Mouse (Mus musculus) hindbrain, postnatal 0 days (tissue): ENCODE measurements around the gene Ripor1. TPM values are rescaled to one million over a fixed set of nuclear protein-coding genes. Genes with fewer than 3 reads are reported as not detected.

Source experiments
- ATAC-seq: fragments of 200-750 bp; cut with Nextera tagmentation; 2 replicates; pipeline ENCODE4 v1.8.0; 2017; ENCODE audit warnings: mild to moderate bottlenecking, moderate TSS enrichment, moderate library complexity
- DNase-seq: peaks from one replicate; pipeline ENCODE4 v3.0.0-alpha.2; 2015; ENCODE audit warnings: low spot score
- H3K27ac ChIP-seq: fragments of 300-500 bp; sonication (generic); 2 replicates; pipeline ENCODE4 v1.5.1; 2014; ENCODE audit warnings: mild to moderate bottlenecking
- H3K27me3 ChIP-seq: fragments of 300-500 bp; sonication (generic); 2 replicates; pipeline ENCODE4 v1.6.1; 2014; ENCODE audit warnings: low read length, mixed read lengths; ENCODE audit not compliant: insufficient read depth
- H3K36me3 ChIP-seq: fragments of 300-500 bp; sonication (generic); 2 replicates; pipeline ENCODE4 v1.6.1; 2014; ENCODE audit warnings: low read length, mixed read lengths; ENCODE audit not compliant: insufficient read depth
- H3K4me1 ChIP-seq: fragments of 300-500 bp; sonication (generic); 2 replicates; pipeline ENCODE4 v1.6.1; 2014; ENCODE audit warnings: antibody characterized with exemption, low read length, mixed read lengths; ENCODE audit not compliant: insufficient read depth
- H3K4me2 ChIP-seq: fragments of 300-500 bp; sonication (generic); 2 replicates; pipeline ENCODE4 v1.6.1; 2014; ENCODE audit warnings: low read depth, mild to moderate bottlenecking, low read length, moderate library complexity, mixed read lengths
- H3K4me3 ChIP-seq: fragments of 300-500 bp; sonication (generic); 2 replicates; pipeline ENCODE4 v1.5.1; 2014; ENCODE audit warnings: low read length
- H3K9ac ChIP-seq: fragments of 300-500 bp; sonication (generic); replicated peaks from 2 replicates; pipeline ENCODE4 v1.6.1; 2014; ENCODE audit warnings: mild to moderate bottlenecking, low read length, moderate library complexity, mixed read lengths
- H3K9me3 ChIP-seq: fragments of 300-500 bp; sonication (generic); 2 replicates; pipeline ENCODE4 v1.6.1; 2016; ENCODE audit warnings: low read length, mixed read lengths
- CTCF ChIP-seq: IDR thresholded peaks from 2 replicates; pipeline ENCODE4 v1.5.1; 2016; ENCODE audit warnings: antibody characterized with exemption, control low read depth, low read depth
- WGBS: fragments of 180-500 bp; shearing (Covaris S2); extraction: QIAGEN DNeasy Blood & Tissue Kit; methylation state at CpG from one replicate; pipeline ENCODE4 v1.1.7; 2014; 5-methylcytosine and 5-hydroxymethylcytosine counted together
- microRNA counts: library from miRNA; unstranded; fragments of <30 nt; microRNA quantifications from one replicate; lab custom pipeline; 2015
- microRNA-seq, 2 experiments: library from miRNA; unstranded; fragments of <30 nt; microRNA quantifications; one replicate each; pipeline ENCODE4; 2016
- polyA plus RNA-seq: library from polyadenylated mRNA; unstranded; fragments of >200 nt; fragmentation: Nextera tagmentation; extraction: Ambion mirVana; gene quantifications from 2 replicates; pipeline ENCODE4 v1.2.1, GENCODE M21; 2015
- total RNA-seq: library from RNA; depleted of rRNA; stranded (reverse); fragments of >200 nt; gene quantifications from 2 replicates; pipeline ENCODE4 v1.2.3, GENCODE M21; 2014; rRNA removed

The Ripor1 gene
- total and polyA plus RNA-seq, 2 experiments from 2014 or later = 14.4 to 28.7 TPM

DNA sequence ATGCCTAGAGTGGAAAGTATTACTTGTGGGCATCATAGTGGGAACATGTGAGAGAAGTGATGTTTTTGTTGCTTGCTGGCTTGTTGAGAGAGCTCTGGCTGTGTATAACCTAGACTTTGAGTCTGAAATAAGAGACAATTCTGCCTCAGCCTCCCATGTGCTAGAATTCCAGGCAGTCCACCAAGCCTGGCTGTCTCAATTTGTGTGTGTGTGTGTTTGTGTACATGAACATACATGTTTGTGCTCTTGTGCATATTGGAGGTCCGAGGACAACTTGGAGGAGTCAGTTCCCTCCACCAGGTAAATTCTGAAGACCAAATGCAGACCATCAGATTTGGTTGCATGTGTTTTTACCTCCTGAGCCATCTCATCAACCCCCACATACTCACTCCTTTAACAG lies 40.1 kb downstream of the Ripor1 start:
- Histone ChIP-seq H3K4me2 (no peak overlapping the region), H3K4me3 (no peak overlapping the region), H3K4me1 (no peaks in the 10 kb centered on the region), H3K9me3 (no peaks in the 10 kb centered on the region), H3K27ac (no peak overlapping the region), H3K27me3 (no peaks in the 10 kb centered on the region), H3K9ac (no peak overlapping the region), H3K36me3 (no peaks in the 10 kb centered on the region; the same call in 1 of the 2 replicates)
- no peak for DNase-seq
- no peak for TF ChIP-seq CTCF
- 96% methylated on average over 1 of the region's 1 CpGs for WGBS
- ATAC-seq = no peak

- Histone ChIP-seq H3K27ac (no peak overlapping the region), H3K36me3 (peaks cover 5% of the 10 kb centered on the region; the same call in 1 of the 2 replicates), H3K4me1 (no peaks in the 10 kb centered on the region), H3K27me3 (no peaks in the 10 kb centered on the region), H3K4me2 (no peak overlapping the region), H3K9me3 (no peaks in the 10 kb centered on the region), H3K9ac (no peak overlapping the region), H3K4me3 (no peak overlapping the region)
- ATAC-seq = no peak
- TF ChIP-seq CTCF = no peak
- DNase-seq = no peak
- 95% methylated on average over 1 of the region's 1 CpGs for WGBS
Measured at GRCm38 (mm10) chr8:105648929-105649328, 43.9 kb downstream of the Ripor1 start.

DNA sequence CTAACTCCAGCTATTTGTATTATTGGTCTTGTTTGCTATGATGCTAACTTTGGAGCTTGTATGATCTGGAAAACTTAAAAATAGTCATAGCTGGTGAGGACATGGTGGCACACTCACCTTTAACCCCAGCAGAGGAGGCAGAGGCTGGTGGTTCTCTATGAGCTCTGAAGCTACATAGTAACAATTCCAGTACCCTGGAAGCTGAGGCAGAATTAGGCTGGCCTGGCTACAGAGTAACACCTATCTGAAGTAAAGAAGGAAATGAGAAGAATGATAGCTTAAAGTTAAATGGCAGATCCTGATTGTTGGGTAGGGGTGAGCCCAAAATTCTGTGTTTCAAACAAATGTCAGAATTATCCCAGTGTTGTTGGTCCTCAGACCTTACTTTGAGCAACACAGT lies 52.6 kb downstream of the Ripor1 start:
- no peak overlapping the region for H3K4me2 ChIP-seq
- ATAC-seq = no peak
- H3K36me3 ChIP-seq = 0 out of 2 replicates have a peak, but pooled peaks cover 5% of the 10 kb centered on the region
- H3K27ac ChIP-seq = no peak overlapping the region
- TF ChIP-seq CTCF = no peak
- no peak overlapping the region for H3K9ac ChIP-seq
- H3K4me1 ChIP-seq = no peaks in the 10 kb centered on the region
- no peaks in the 10 kb centered on the region for H3K9me3 ChIP-seq
- no peak for DNase-seq
- H3K27me3 ChIP-seq = no peaks in the 10 kb centered on the region
- no peak overlapping the region for H3K4me3 ChIP-seq

DNA sequence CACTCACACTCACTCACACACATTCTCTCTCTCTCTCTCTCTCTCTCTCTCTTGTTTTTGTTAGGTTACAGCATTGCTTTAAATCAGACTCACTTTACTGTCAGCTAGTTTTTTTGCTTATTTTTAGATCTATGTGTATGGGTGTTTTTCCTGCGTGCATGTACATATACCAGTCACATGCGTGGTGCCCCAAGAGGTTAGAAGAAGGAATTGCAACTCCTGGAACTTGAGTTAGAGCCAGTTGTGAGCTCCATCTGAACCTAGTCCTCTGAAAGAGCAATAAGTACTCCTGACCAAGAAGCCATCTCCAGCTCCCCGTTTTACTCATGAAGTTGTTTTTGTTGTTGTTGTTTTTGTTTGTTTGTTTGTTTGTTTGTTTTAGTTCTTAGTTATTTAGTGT lies 56.1 kb downstream of the Ripor1 start:
- 82% methylated on average over 3 of the region's 3 CpGs for WGBS
- no peak for ATAC-seq
- Histone ChIP-seq H3K27me3 (no peaks in the 10 kb centered on the region), H3K9ac (no peak overlapping the region), H3K4me3 (no peak overlapping the region), H3K4me1 (no peaks in the 10 kb centered on the region), H3K27ac (no peak overlapping the region), H3K36me3 (peaks cover 14% of the 10 kb centered on the region), H3K4me2 (no peak overlapping the region), H3K9me3 (no peaks in the 10 kb centered on the region)
- DNase-seq = peak; percentile 68
- TF ChIP-seq CTCF = peak; percentile 64

MicroRNA genes within 50 kb of the gene (microRNA counts, 519-probe panel; counts per million panel counts)
- not detected for microRNA mmu-miR-1966 (lab: Ali Mortazavi, UCI)

Small RNAs within 50 kb of the gene (microRNA-seq; reads per million reads assigned to microRNA genes)
- gene Mir1966 = 0 to 0.72 reads per million in 2 experiments

Other genes starting within 250 kb of the Ripor1 start
- gene Plekhg4, start 232.0 kb upstream of the Ripor1 start, total RNA-seq = 6.3 and 7.3 TPM in 2 replicates
- gene Plekhg4, start 232.0 kb upstream of the Ripor1 start, polyA plus RNA-seq = 1.3 and 1.6 TPM in 2 replicates
- gene Kctd19, start 191.8 kb upstream of the Ripor1 start, total RNA-seq = 0.11 and 0.16 TPM in 2 replicates
- gene Kctd19, start 191.8 kb upstream of the Ripor1 start, polyA plus RNA-seq = 0.09 and 0.15 TPM in 2 replicates
- gene Lrrc36, start 191.7 kb upstream of the Ripor1 start, total RNA-seq = 0.68 and 1.7 TPM in 2 replicates
- 0.50 and 0.66 TPM in 2 replicates for gene Lrrc36, start 191.7 kb upstream of the Ripor1 start, polyA plus RNA-seq
- 106 and 108 TPM in 2 replicates for gene Tppp3, start 133.7 kb upstream of the Ripor1 start, total RNA-seq
- 197 and 201 TPM in 2 replicates for gene Tppp3, start 133.7 kb upstream of the Ripor1 start, polyA plus RNA-seq
- gene Zdhhc1, start 108.4 kb upstream of the Ripor1 start, total RNA-seq = 49.3 and 54.2 TPM in 2 replicates
- gene Zdhhc1, start 108.4 kb upstream of the Ripor1 start, polyA plus RNA-seq = 31.3 and 34.7 TPM in 2 replicates
- gene Hsd11b2, start 86.5 kb upstream of the Ripor1 start, total RNA-seq = 6.1 and 9.9 TPM in 2 replicates
- gene Hsd11b2, start 86.5 kb upstream of the Ripor1 start, polyA plus RNA-seq = 6.3 and 7.4 TPM in 2 replicates
- gene Atp6v0d1, start 39.2 kb upstream of the Ripor1 start, total RNA-seq = 231 and 249 TPM in 2 replicates
- 271 and 289 TPM in 2 replicates for gene Atp6v0d1, start 39.2 kb upstream of the Ripor1 start, polyA plus RNA-seq
- gene Ctcf, start 31.3 kb downstream of the Ripor1 start, total RNA-seq = 27.4 and 35.9 TPM in 2 replicates
- 87.4 and 88.1 TPM in 2 replicates for gene Ctcf, start 31.3 kb downstream of the Ripor1 start, polyA plus RNA-seq
- gene Agrp, start 32.1 kb downstream of the Ripor1 start, total RNA-seq = 2.1 TPM in 1 of 2 replicates, not detected in the other
- 1.3 and 1.4 TPM in 2 replicates for gene Agrp, start 32.1 kb downstream of the Ripor1 start, polyA plus RNA-seq
- gene Carmil2, start 81.0 kb downstream of the Ripor1 start, total RNA-seq = 1.8 and 6.0 TPM in 2 replicates
- gene Carmil2, start 81.0 kb downstream of the Ripor1 start, polyA plus RNA-seq = 29.1 and 30.5 TPM in 2 replicates
- gene Acd, start 95.8 kb downstream of the Ripor1 start, total RNA-seq = 25.8 and 39.3 TPM in 2 replicates
- gene Acd, start 95.8 kb downstream of the Ripor1 start, polyA plus RNA-seq = 82.1 and 88.2 TPM in 2 replicates
- gene Pard6a, start 95.9 kb downstream of the Ripor1 start, total RNA-seq = 67.6 and 84.6 TPM in 2 replicates
- 74.4 and 75.5 TPM in 2 replicates for gene Pard6a, start 95.9 kb downstream of the Ripor1 start, polyA plus RNA-seq
- gene 4933405L10Rik, start 102.4 kb downstream of the Ripor1 start, total RNA-seq = not detected in 2 replicates
- 0.38 and 0.42 TPM in 2 replicates for gene 4933405L10Rik, start 102.4 kb downstream of the Ripor1 start, polyA plus RNA-seq
- gene Enkd1, start 103.0 kb downstream of the Ripor1 start, total RNA-seq = 11.7 and 12.1 TPM in 2 replicates
- 17.3 and 18.5 TPM in 2 replicates for gene Enkd1, start 103.0 kb downstream of the Ripor1 start, polyA plus RNA-seq
- gene Gfod2, start 153.4 kb downstream of the Ripor1 start, total RNA-seq = 53.1 and 56.3 TPM in 2 replicates
- 53.7 and 53.8 TPM in 2 replicates for gene Gfod2, start 153.4 kb downstream of the Ripor1 start, polyA plus RNA-seq
- 10.5 and 15.7 TPM in 2 replicates for gene Ranbp10, start 222.1 kb downstream of the Ripor1 start, total RNA-seq
- 6.3 and 7.2 TPM in 2 replicates for gene Ranbp10, start 222.1 kb downstream of the Ripor1 start, polyA plus RNA-seq
- 0.36 and 0.37 TPM in 2 replicates for gene Tsnaxip1, start 222.5 kb downstream of the Ripor1 start, total RNA-seq
- gene Tsnaxip1, start 222.5 kb downstream of the Ripor1 start, polyA plus RNA-seq = 0.64 and 0.71 TPM in 2 replicates
- 40.9 and 45.3 TPM in 2 replicates for gene Cenpt, start 248.0 kb downstream of the Ripor1 start, total RNA-seq
- gene Cenpt, start 248.0 kb downstream of the Ripor1 start, polyA plus RNA-seq = 39.9 and 42.8 TPM in 2 replicates
- gene Thap11, start 249.9 kb downstream of the Ripor1 start, total RNA-seq = 86.9 and 112 TPM in 2 replicates
- gene Thap11, start 249.9 kb downstream of the Ripor1 start, polyA plus RNA-seq = 44.9 and 45.6 TPM in 2 replicates